ENCODE assay signal across 8 mouse cellular contexts in genomic region chr10:128803771-128804270, GRCm38 (mm10). TPM values are rescaled to one million over a fixed set of nuclear protein-coding genes. Genes with fewer than 3 reads are reported as not detected.
A peak's percentile ranks its signal among the peaks of the same experiment; 100 is the strongest.
DNase-seq lines count a peak whose midpoint lies in the region; ATAC-seq and TF ChIP-seq lines count a peak whose summit lies in the region.

Gene Dnajc14 (plus strand): TSS chr10:128804062.

- H3K27me3 ChIP-seq in neural tube, embryonic 11.5 days (ENCODE audit: control insufficient read depth, insufficient read depth, low read length) = no peaks in the 10 kb centered on the region

- WGBS in neural tube, embryonic 11.5 days = under 1% methylated on average over 14 of the region's 14 CpGs

- H3K27ac ChIP-seq in neural tube, embryonic 11.5 days (ENCODE audit: low read depth, low read length) = peak within 1 kb of the TSS; percentile 92
- H3K27ac ChIP-seq in left cerebral cortex, adult 2 months = peak within 1 kb of the TSS; percentile 97

- intact Hi-C loops in left cerebral cortex, adult 2 months (cut with DNase I) = loop anchor here (1.0 kb wide), 1 partner anchor 56 kb away; no protein-coding TSS in a partner anchor

- H3K9me3 ChIP-seq in neural tube, embryonic 11.5 days (ENCODE audit: control insufficient read depth, low read length) = no peaks in the 10 kb centered on the region

- peak; percentile 13; the same call in 1 of the 2 replicates for ATAC-seq in neural tube, embryonic 11.5 days (ENCODE audit: insufficient read depth, low FRiP score, low TSS enrichment)
- ATAC-seq in inflammation-experienced regulatory T-cells, adult 6 months = no peak

- peaks cover 24% of the 10 kb centered on the region for H3K4me1 ChIP-seq in neural tube, embryonic 11.5 days (ENCODE audit: control insufficient read depth, insufficient read depth, low read length)

- H3K36me3 ChIP-seq in neural tube, embryonic 11.5 days (ENCODE audit: control insufficient read depth, insufficient read depth, low read length) = peaks cover 7% of the 10 kb centered on the region; the same call in 1 of the 2 replicates

- H3K4me2 ChIP-seq in neural tube, embryonic 11.5 days (ENCODE audit: low read depth) = peak within 1 kb of the TSS; percentile 90

- no peak for TF ChIP-seq CTCF in left cerebral cortex, adult 2 months (IDR thresholded peaks at IDR 0.05)

- no peak for DNase-seq in neural tube, embryonic 11.5 days (ENCODE audit: low spot score)
- DNase-seq in neural tube, embryonic 10.5 days (ENCODE audit: extremely low spot score, low spot score) = no peak
- DNase-seq in embryo, embryonic 10.5 days (ENCODE audit: low spot score) = peak; percentile 72
- DNase-seq in gastrocnemius, postnatal 25 days = peak; percentile 48
- DNase-seq in left cerebral cortex, adult 2 months (ENCODE audit: extremely low spot score in 1 of 2, low spot score in 2 of 2) = peak; percentile 59 to 65
- DNase-seq in lung, postnatal 4 days = peak; percentile 66
- peak; percentile 82 to 89 for DNase-seq in right cerebral cortex, postnatal 10 days (ENCODE audit: low spot score in 2 of 2)

- peak within 1 kb of the TSS; percentile 76 for H3K4me3 ChIP-seq in neural tube, embryonic 11.5 days (ENCODE audit: low read depth, low read length)
- peak within 1 kb of the TSS; percentile 86 for H3K4me3 ChIP-seq in left cerebral cortex, adult 2 months

- H3K9ac ChIP-seq in neural tube, embryonic 11.5 days (ENCODE audit: low read length) = peak within 1 kb of the TSS; percentile 83

RNA-seq across cellular contexts. Expression of gene Dnajc14, which starts in this region (rescaled TPM):
- polyA plus RNA-seq in neural tube, embryonic 11.5 days (2014; fragmentation: Nextera tagmentation; extraction: Ambion mirVana) = 39.3 and 42.8 TPM in 2 replicates
- total RNA-seq in gastrocnemius, postnatal 25 days (2021) = 10 to 100 TPM; 20.7 to 21.5 TPM
- 10 to 100 TPM; 74.6 to 77.3 (median 75.8) TPM for polyA plus RNA-seq in inflammation-experienced regulatory T-cells, adult 6 months (2017; shearing (Covaris generic))
- total RNA-seq in left cerebral cortex, adult 2 months (2021) = 10 to 100 TPM; 62.3 TPM

Comparison
In these comparisons a context has a peak if more than half of its experiments do, and no peak if none do; other contexts are left out.
1. DNase-seq: peak in embryo, embryonic 10.5 days (single experiment), gastrocnemius, postnatal 25 days (single experiment), left cerebral cortex, adult 2 months (2 of 2), lung, postnatal 4 days (2 of 2) and right cerebral cortex, postnatal 10 days (2 of 2); none in neural tube, embryonic 11.5 days (single experiment) and neural tube, embryonic 10.5 days (single experiment).